Mouse (Mus musculus): ENCODE results near the gene Ifrd2.

- TF ChIP-seq POLR2A (IDR thresholded peaks at IDR 0.05; ENCODE audit: low read depth, low read length) = no peak
- no peak for TF ChIP-seq CTCF (IDR thresholded peaks at IDR 0.05; ENCODE audit: extremely low read depth, insufficient read depth, insufficient read length, insufficient replicate concordance)
Measured at GRCm38 (mm10) chr9:107609433-107609830, 22.0 kb downstream of the Ifrd2 start.
